Mouse (Mus musculus): Measurements from ENCODE around the gene Maml3.

Gene Maml3

GRCm38 (mm10) chr3:51703478-51703877 is 401.4 kb downstream of the Maml3 start:
- no peak for DNase-seq (ENCODE audit: low spot score)

- DNase-seq (ENCODE audit: low spot score) = no peak
Measured at GRCm38 (mm10) chr3:51702701-51703286, 402.1 kb downstream of the Maml3 start.

GRCm38 (mm10) chr3:51701950-51702349 is 402.9 kb downstream of the Maml3 start:
- DNase-seq (ENCODE audit: low spot score) = no peak

- peak; percentile 17 for DNase-seq (ENCODE audit: low spot score)
Measured at GRCm38 (mm10) chr3:51701281-51701751, 403.6 kb downstream of the Maml3 start.

GRCm38 (mm10) chr3:51700731-51701280 is 404.1 kb downstream of the Maml3 start:
- no peak for DNase-seq (ENCODE audit: low spot score)

GRCm38 (mm10) chr3:51700123-51700522 is 404.8 kb downstream of the Maml3 start:
- no peak for DNase-seq (ENCODE audit: low spot score)

- DNase-seq (ENCODE audit: low spot score) = no peak
Measured at GRCm38 (mm10) chr3:51697931-51698330, 406.9 kb downstream of the Maml3 start.

- no peak for DNase-seq (ENCODE audit: low spot score)
Measured at GRCm38 (mm10) chr3:51695713-51696112, 409.2 kb downstream of the Maml3 start.

DNA sequence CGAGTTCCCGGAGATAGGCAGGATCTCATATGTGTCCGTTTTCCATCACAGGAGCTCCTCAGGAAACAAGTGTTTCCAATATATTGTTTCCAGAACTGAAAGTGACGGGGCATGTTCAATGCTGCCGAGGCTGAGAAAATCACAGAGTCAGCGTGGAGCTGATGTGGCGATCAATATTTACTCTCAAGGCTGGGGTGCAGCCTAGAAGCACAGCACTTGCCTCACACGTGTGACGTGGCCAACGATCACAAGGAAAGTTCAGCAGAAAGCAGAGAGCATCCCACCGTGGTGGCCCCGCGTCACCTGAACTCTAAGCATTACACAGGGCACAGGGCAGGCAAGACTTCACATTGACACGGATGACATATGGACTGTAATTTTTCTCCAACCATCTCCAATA is 410.3 kb downstream of the Maml3 start:
- DNase-seq (ENCODE audit: low spot score) = no peak

- no peak for DNase-seq (ENCODE audit: low spot score)
Measured at GRCm38 (mm10) chr3:51693196-51693595, 411.7 kb downstream of the Maml3 start.

DNA sequence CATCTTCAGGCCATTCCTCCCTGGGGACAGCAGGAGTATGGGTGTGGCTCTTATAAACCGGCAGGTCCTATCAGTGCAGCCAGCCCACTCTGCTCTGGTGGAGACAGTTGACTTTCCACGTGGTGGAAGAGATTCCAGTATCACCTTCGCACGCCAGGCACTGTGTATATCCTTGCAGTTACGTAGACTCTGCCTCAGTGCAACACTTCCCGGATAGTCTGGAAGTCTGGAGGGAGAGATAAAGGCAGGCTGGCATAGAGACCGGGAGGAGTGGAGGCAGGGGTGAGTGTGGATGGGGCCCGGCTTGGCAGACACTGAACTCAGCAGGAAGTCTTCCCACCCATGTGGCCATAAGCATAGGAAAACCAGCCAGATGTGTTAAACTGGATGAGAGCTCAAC is 416.2 kb downstream of the Maml3 start:
- DNase-seq (ENCODE audit: low spot score) = no peak

DNA sequence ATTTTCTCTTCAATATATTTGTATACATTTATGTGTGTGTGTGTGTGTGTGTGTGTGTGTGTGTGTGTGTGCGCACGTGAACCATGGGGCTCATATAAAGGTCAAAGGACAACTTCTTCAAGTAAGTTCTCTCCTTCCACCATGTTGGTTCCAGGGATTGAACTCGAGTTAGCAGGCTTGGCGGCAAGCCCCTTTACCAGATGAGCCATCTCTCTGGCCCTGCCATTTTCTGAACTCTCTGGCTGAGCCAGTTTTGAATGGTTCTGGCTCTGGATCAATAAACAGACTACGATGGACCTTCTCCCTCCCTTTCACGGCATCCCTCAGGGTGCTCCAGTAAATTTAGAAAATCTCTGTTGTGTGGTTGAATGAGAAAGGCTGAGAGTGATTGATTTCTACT is 418.1 kb downstream of the Maml3 start:
- DNase-seq (ENCODE audit: low spot score) = no peak

DNA sequence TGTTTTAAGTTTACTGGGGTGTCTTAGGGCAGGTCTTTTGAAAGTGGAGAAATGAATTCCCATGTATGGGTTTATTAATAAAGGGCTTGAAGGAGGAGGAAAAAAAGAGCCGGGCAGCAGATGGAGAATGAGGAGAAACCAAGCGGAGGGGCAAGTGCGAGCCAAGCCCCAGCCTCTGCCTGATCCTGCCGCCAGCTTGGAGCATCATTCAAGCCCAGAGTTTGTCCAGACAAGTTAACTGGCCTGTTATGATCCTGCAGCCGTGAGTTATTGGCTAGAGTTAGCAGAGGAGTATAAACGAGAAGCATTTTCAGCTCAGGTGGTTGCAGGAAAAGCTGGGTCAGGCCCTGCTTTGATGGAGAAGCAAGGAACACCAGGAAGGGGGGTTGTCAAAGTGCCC is 418.6 kb downstream of the Maml3 start:
- no peak for DNase-seq (ENCODE audit: low spot score)

DNA sequence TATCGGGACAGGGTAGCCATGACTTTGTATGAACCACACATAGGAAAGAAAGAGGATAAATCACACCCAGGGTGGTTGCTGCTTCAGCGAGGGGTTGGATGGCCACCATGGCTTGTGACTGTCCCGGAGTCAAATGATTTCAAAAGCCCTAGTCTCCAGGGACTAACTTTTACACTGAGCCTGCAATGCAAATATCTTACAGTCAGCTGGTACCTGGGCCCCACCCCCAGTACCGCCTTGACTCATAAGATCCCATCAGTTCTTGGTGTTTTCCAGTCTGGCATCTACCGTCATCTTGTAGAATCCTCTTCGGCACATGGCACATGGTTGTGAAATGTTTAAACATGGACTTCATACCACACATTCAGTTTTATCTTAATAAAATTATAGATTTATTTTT is 419.3 kb downstream of the Maml3 start:
- no peak for DNase-seq (ENCODE audit: low spot score)

DNA sequence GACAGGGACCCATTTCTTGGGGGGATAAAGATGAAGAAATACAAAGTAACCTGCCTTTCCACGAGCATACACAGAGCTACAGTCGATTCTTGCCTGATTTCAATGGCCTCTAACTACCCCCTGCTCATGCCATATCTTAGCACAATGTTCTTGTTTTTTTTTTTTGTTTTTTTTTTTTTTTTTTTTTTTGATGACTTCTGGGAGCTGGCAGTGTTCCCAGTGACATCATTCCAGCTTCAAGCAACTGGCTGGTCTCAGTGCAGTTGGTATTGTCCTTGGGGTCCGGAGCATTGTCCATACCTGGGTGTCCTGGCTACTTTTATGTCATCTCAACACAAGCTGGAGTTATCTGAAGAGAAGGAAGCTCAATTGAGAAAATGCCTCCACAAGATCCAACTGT is 429.9 kb downstream of the Maml3 start:
- no peak for DNase-seq (ENCODE audit: low spot score)

DNA sequence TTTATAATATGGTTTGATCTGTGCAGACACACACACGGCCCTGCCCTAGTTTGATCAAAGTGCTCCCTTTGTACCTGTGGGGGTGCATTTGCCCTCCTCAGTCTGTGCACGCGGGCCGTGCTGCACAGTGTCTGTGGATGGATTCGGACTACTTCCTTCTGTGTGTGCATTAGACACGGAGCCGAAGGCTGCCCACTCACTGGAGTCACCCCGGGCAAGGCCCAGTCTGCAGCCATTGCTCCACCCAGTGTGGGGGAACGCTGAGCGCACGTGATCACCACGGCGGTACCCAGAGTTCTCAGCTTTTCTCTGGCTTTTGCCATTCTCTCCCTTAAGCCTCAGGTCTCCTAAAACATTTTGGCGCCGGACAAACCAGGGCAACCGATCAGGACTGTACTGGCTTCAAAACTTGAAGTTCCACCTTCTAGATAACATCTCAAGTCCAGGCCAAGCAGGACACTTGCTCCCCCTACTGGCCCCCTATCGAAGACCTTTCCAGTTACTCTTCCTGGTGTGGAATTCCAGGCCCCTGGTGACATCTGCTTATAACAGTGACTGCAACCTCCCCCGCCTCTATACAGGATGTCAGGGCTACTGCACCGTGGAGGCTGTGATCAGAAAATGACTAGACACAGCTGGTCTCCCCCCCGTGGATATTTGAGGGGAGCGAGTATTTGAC is 431.3 kb downstream of the Maml3 start:
- no peak for DNase-seq (ENCODE audit: low spot score)

GRCm38 (mm10) chr3:51672631-51673030 is 432.2 kb downstream of the Maml3 start:
- DNase-seq (ENCODE audit: low spot score) = no peak

DNA sequence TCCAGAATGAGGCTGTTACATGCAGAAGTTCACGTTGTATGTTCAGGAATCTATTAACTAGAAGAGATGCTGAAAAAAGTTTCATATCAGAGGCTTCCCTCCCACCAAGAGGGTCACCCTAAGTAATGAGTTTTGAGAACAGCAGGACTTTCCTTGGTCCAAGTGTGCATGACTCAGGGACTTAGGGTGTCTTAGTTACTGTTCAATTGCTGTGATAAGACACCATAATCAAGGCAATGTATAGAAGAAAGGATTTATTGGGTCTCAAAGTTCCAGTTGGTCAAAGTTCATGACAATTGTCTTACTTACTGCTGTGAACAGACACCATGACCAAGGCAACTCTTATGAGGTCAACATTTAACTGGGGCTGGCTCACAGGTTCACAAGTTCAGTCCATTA is 433.8 kb downstream of the Maml3 start:
- no peak for DNase-seq (ENCODE audit: low spot score)

GRCm38 (mm10) chr3:51670414-51671070 is 434.3 kb downstream of the Maml3 start:
- DNase-seq (ENCODE audit: low spot score) = peak; percentile 39

- DNase-seq (ENCODE audit: low spot score) = no peak
Measured at GRCm38 (mm10) chr3:51668607-51669006, 436.3 kb downstream of the Maml3 start.

GRCm38 (mm10) chr3:51662557-51662956 is 442.3 kb downstream of the Maml3 start:
- DNase-seq (ENCODE audit: low spot score) = no peak

DNA sequence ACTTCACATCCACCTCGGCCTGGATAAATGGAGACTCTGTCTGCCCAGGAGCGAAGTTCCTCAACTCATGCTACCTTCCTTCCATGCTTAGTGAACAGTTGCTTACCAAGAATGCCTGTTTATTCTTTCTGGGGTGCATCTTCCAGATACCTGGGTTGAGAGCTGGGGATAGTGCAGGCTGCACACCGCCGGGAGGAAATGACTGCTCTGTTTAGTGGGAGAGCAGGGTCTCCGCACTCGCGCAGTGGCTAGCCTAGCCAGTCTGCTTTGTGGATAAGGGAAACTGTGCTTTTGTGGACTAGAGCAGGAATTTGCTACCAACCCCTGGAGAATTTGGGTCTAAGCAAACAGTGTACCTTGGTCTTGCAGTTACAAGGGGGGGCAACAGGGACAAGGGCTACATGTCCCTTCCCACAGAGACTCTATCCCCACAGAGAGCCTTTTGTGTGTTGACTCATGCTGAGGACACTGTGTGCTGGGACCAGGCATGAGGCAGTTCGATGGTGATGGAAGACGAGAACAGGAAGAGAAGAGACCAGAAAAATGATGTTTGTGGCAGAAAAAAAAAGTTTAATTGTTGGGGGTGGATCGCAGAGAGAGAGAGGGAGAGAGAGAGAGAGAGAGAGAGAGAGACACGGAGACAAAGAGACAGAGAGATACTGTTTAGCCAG is 442.9 kb downstream of the Maml3 start:
- DNase-seq (ENCODE audit: low spot score) = no peak

DNA sequence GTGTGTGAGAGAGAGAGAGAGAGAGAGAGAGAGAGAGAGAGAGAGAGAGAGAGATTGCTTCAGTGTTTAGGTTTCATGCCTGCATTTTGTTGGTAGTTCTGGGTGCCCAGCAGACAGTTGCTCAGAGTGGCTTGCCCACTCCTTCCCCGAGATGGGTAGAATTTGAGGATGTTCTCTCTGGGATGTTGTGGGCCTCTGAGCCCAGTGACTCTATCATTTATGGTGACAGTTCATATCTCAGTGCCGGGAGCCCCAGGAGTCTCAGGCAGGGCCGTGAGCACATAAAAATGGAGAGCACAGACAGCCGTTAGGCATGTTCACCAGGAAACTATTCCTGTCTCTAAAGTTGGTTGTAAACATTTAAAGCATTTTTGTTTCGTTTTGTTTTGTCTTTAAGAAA is 443.5 kb downstream of the Maml3 start:
- no peak for DNase-seq (ENCODE audit: low spot score)

Measured in spleen, adult 12 weeks (tissue).